Mouse (Mus musculus): Measurements from ENCODE around the gene Zfp422. TPM values are rescaled to one million over a fixed set of nuclear protein-coding genes. Genes with fewer than 3 reads are reported as not detected.

Gene Zfp422
- total and polyA plus RNA-seq, 2 experiments from 2014 or later, result 79.8 to 114 TPM

DNA sequence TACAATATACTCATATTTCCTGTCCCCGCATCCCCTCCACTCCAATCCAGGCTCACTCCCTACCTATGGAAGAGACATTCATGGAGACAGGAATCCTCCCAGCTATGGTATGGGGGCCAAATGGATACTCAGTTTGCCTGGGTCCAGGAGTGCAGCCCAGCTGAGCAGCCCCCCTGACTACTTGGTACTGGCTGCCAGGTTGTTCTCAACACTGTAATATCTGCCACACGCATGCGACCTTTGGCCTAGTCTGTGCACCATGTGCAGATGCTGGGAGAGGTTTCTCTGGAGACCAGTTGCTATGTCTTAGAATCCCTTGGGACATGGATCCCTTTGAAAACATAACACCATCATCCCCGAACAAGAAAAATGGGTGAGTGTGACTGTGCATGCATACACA, 43.0 kb upstream of the Zfp422 start:
- no peak for TF ChIP-seq CTCF (IDR thresholded peaks at IDR 0.05; ENCODE audit: low read depth)
- Histone ChIP-seq H3K9me3 (ENCODE audit: low read length) (no peaks in the 10 kb centered on the region), H3K4me1 (ENCODE audit: insufficient read depth) (no peaks in the 10 kb centered on the region), H3K4me3 (ENCODE audit: low read depth, low read length) (no peak overlapping the region), H3K4me2 (ENCODE audit: low read depth) (no peak overlapping the region), H3K9ac (no peak overlapping the region), H3K36me3 (ENCODE audit: insufficient read depth) (no peaks in the 10 kb centered on the region), H3K27ac (ENCODE audit: low read depth, low read length) (no peak overlapping the region), H3K27me3 (ENCODE audit: insufficient read depth, low read length) (no peaks in the 10 kb centered on the region)
- WGBS, result 89% methylated on average over 4 of the region's 4 CpGs
- ATAC-seq (no peak), DNase-seq (no peak)

DNA sequence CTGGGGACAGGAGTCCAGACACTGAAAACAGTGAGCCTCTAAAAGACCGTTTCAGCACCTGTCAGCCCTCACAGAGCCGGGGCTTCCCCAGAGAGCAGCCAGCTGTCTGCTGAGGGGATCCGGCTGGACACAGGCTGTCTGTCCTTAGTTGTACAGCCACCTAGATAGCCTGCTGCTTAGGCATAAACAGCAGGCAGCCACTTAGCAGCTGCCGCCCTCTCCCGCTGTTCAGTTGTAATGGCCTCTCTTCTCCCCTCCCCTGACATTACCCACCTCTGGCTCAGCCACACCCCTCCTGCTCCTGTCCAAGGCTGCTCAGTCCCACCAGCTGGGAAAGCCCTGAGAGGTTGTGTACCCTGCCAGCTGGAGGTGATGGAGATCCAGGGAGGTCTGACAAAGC, 42.2 kb upstream of the Zfp422 start:
- ATAC-seq (no peak), DNase-seq (no peak)
- no peaks in the 10 kb centered on the region for H3K27me3 ChIP-seq (ENCODE audit: insufficient read depth, low read length)
- WGBS, result 17% methylated on average over 5 of the region's 5 CpGs
- no peaks in the 10 kb centered on the region for H3K4me1 ChIP-seq (ENCODE audit: insufficient read depth)
- no peak overlapping the region for H3K27ac ChIP-seq (ENCODE audit: low read depth, low read length)
- no peaks in the 10 kb centered on the region for H3K36me3 ChIP-seq (ENCODE audit: insufficient read depth)
- H3K4me3 ChIP-seq (ENCODE audit: low read depth, low read length), result no peak overlapping the region
- H3K4me2 ChIP-seq (ENCODE audit: low read depth), result no peak overlapping the region
- H3K9me3 ChIP-seq (ENCODE audit: low read length), result no peaks in the 10 kb centered on the region
- no peak for TF ChIP-seq CTCF (IDR thresholded peaks at IDR 0.05; ENCODE audit: low read depth)
- no peak overlapping the region for H3K9ac ChIP-seq

DNA sequence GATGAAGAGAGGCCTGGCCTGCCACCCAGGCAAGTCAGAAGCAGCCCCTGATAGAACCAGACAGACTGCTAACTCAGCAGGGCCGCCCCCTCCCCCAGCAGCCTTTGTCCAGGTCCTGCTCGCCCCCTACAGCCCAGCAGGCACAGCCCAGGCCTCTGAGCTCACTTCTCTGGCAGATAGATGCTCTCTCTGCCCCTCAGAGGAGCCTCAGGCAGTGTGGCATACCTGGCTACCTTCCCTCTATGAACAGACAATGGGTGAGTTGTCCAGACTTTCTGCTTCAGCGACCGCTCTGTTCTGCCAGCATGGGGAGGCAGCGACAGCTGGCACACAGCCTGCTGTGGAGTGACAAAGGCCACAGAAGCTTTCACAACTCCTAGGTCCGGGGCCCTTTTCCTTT, 41.3 kb upstream of the Zfp422 start:
- Histone ChIP-seq H3K27me3 (ENCODE audit: insufficient read depth, low read length) (no peaks in the 10 kb centered on the region), H3K27ac (ENCODE audit: low read depth, low read length) (no peak overlapping the region), H3K9ac (no peak overlapping the region), H3K4me2 (ENCODE audit: low read depth) (no peak overlapping the region), H3K4me1 (ENCODE audit: insufficient read depth) (no peaks in the 10 kb centered on the region), H3K4me3 (ENCODE audit: low read depth, low read length) (no peak overlapping the region), H3K36me3 (ENCODE audit: insufficient read depth) (no peaks in the 10 kb centered on the region), H3K9me3 (ENCODE audit: low read length) (no peaks in the 10 kb centered on the region)
- ATAC-seq, result peak; percentile 41
- peak; percentile 29 for DNase-seq
- WGBS, result 15% methylated on average over 6 of the region's 6 CpGs
- TF ChIP-seq CTCF (IDR thresholded peaks at IDR 0.05; ENCODE audit: low read depth), result no peak

DNA sequence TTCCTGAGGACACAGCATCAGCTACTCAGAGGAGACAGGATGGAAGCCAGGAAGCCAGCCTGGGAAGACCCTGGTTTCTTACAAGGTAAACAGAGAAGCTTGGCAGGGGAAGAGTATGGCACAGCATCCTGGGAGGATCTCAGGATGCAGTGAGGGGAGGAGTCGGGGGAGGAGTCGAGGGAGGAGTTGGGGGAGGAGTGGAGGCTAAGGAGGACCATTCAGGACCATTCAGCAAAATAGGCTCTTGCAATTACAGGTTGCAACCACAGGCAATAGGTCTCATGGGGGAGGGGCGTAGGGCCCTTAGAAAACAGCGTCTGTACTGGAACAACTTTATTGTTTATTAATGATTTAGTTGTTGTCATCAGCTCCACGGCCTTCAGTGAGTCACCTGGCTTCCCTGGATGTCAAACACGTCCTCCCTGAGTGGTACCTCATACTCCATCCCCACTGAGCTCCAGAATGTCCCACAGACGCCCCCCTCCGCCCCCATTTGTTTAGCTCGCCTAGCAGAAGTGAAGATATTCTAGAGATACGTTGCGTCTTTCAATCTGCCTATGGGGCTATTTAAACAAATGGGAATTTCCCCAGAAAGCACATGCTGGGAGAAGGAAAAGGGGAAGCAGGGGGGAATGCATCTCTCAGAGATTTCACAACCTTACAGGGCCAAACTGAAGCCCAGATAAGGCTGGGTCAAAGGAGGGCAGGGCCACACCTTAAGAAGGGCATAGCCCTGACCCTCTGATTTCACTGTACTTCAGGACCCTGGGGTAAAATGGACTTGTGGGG, 40.1 kb upstream of the Zfp422 start:
- ATAC-seq (no peak), DNase-seq (no peak)
- Histone ChIP-seq H3K27ac (ENCODE audit: low read depth, low read length) (no peak overlapping the region), H3K36me3 (ENCODE audit: insufficient read depth) (no peaks in the 10 kb centered on the region), H3K4me2 (ENCODE audit: low read depth) (no peak overlapping the region), H3K27me3 (ENCODE audit: insufficient read depth, low read length) (no peaks in the 10 kb centered on the region), H3K4me3 (ENCODE audit: low read depth, low read length) (no peak overlapping the region), H3K9ac (no peak overlapping the region), H3K9me3 (ENCODE audit: low read length) (no peaks in the 10 kb centered on the region), H3K4me1 (ENCODE audit: insufficient read depth) (no peaks in the 10 kb centered on the region)
- TF ChIP-seq CTCF (IDR thresholded peaks at IDR 0.05; ENCODE audit: low read depth), result no peak
- WGBS, result 53% methylated on average over 11 of the region's 11 CpGs

DNA sequence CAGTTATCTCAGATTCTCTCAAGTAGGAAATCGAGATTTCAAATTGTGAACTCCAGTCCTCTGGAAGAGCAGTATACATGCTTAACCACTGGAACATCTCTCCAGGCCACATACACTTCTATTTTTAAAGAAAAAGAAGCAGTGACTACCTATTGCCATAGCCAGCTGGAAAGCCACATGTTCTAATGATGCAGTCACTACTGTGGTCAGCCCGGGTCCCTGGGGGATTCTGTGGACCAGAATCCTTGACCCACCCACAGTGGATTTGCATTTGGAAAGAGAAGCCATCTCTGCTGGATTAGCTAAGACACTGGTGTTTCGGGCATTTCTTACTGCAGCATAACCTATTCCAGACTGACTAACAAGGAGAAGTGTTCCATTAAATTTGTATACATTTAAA, 38.6 kb upstream of the Zfp422 start:
- H3K27me3 ChIP-seq (ENCODE audit: insufficient read depth, low read length), result no peaks in the 10 kb centered on the region
- no peak for TF ChIP-seq CTCF (IDR thresholded peaks at IDR 0.05; ENCODE audit: low read depth)
- DNase-seq (no peak), ATAC-seq (no peak)
- H3K9ac ChIP-seq, result no peak overlapping the region
- 57% methylated on average over 3 of the region's 3 CpGs for WGBS
- H3K4me3 ChIP-seq (ENCODE audit: low read depth, low read length), result no peak overlapping the region
- H3K9me3 ChIP-seq (ENCODE audit: low read length), result no peaks in the 10 kb centered on the region
- H3K36me3 ChIP-seq (ENCODE audit: insufficient read depth), result no peaks in the 10 kb centered on the region
- H3K4me2 ChIP-seq (ENCODE audit: low read depth), result no peak overlapping the region
- no peaks in the 10 kb centered on the region for H3K4me1 ChIP-seq (ENCODE audit: insufficient read depth)
- no peak overlapping the region for H3K27ac ChIP-seq (ENCODE audit: low read depth, low read length)

DNA sequence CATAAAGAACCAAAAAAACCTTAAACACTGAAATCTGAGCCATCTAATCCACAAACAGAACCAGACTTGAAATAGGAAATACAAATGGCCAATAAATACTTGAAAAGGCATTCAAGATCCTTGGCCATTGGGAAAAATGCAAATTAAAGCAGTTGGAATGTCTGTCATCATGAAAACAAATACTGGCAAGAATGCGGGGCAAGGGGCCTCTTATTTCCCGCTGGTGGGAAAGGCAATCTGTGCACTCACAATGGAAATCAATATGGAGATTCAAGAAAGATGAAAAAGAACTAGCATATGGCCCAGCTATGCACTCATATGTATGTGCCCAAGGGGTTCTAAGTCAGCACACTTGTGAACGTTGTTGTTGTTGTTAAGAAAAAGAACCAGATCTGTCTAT, 38.1 kb upstream of the Zfp422 start:
- Histone ChIP-seq H3K9me3 (ENCODE audit: low read length) (no peaks in the 10 kb centered on the region), H3K4me3 (ENCODE audit: low read depth, low read length) (no peak overlapping the region), H3K27ac (ENCODE audit: low read depth, low read length) (no peak overlapping the region), H3K4me1 (ENCODE audit: insufficient read depth) (no peaks in the 10 kb centered on the region), H3K36me3 (ENCODE audit: insufficient read depth) (no peaks in the 10 kb centered on the region), H3K9ac (no peak overlapping the region), H3K4me2 (ENCODE audit: low read depth) (no peak overlapping the region), H3K27me3 (ENCODE audit: insufficient read depth, low read length) (no peaks in the 10 kb centered on the region)
- TF ChIP-seq CTCF (IDR thresholded peaks at IDR 0.05; ENCODE audit: low read depth), result no peak
- WGBS, result 9% methylated on average over 3 of the region's 3 CpGs
- DNase-seq (no peak), ATAC-seq (no peak)

DNA sequence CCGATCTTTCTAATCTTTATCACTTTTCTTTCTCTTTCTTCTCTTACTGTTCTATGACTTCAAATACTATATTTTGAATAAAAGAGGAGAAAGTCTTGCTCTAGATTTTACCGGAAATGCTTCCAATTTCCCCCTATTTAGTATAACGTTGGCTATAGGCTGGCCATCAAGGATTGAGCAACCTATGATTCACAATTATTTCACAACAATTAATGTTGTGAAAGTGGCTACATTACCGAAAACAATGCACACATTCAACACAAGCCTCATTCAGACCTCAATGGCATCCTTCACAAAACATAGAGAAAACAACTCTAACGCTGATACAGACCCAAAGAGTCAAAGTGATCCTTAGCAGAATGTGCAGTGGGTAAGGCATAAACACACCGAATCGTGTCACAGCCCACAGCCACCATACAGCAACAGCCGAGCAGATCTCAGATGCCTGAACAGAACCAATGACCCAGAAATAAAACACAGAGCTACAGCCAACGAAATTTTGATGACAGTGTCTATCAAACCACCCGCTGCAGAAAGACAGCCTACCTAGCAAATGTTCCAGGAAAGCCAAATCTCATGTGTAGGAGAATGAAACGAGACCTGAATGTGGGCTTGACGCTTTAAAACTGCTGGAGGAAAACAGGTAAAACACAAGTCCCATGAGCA, 37.4 kb upstream of the Zfp422 start:
- DNase-seq (no peak), ATAC-seq (no peak)
- no peaks in the 10 kb centered on the region for H3K27me3 ChIP-seq (ENCODE audit: insufficient read depth, low read length)
- TF ChIP-seq CTCF (IDR thresholded peaks at IDR 0.05; ENCODE audit: low read depth), result no peak
- H3K36me3 ChIP-seq (ENCODE audit: insufficient read depth), result no peaks in the 10 kb centered on the region
- H3K4me3 ChIP-seq (ENCODE audit: low read depth, low read length), result no peak overlapping the region
- 52% methylated on average over 12 of the region's 12 CpGs for WGBS
- no peak overlapping the region for H3K27ac ChIP-seq (ENCODE audit: low read depth, low read length)
- no peaks in the 10 kb centered on the region for H3K9me3 ChIP-seq (ENCODE audit: low read length)
- H3K9ac ChIP-seq, result no peak overlapping the region
- H3K4me1 ChIP-seq (ENCODE audit: insufficient read depth), result no peaks in the 10 kb centered on the region
- H3K4me2 ChIP-seq (ENCODE audit: low read depth), result no peak overlapping the region

Data from forebrain, postnatal 0 days (tissue).